Mouse (Mus musculus) embryonic facial prominence, embryonic 14.5 days (tissue): Measurements from ENCODE around the gene Lhx8. TPM values are rescaled to one million over a fixed set of nuclear protein-coding genes. Genes with fewer than 3 reads are reported as not detected.

Experiments used
- ATAC-seq: fragments of 200-750 bp; cut with Nextera tagmentation; 2 replicates; pipeline ENCODE4 v1.8.0; 2017; ENCODE audit warnings: low read depth, moderate number of reproducible peaks, moderate TSS enrichment
- DNase-seq: peaks from one replicate; pipeline ENCODE4 v3.0.0-alpha.2; 2015; ENCODE audit warnings: low spot score
- H3K27ac ChIP-seq: fragments of 300-500 bp; sonication (generic); replicated peaks from 2 replicates; pipeline ENCODE4 v1.5.1; 2014; ENCODE audit warnings: low read depth, mild to moderate bottlenecking, low read length, moderate library complexity
- H3K27me3 ChIP-seq: fragments of 300-500 bp; sonication (generic); replicated peaks from 2 replicates; pipeline ENCODE4 v1.6.1; 2014; ENCODE audit warnings: low read length; ENCODE audit not compliant: control insufficient read depth, insufficient read depth
- H3K36me3 ChIP-seq: fragments of 300-500 bp; sonication (generic); 2 replicates; pipeline ENCODE4 v1.6.1; 2014; ENCODE audit warnings: low read length, mixed read lengths; ENCODE audit not compliant: control insufficient read depth, insufficient read depth
- H3K4me1 ChIP-seq: fragments of 300-500 bp; sonication (generic); 2 replicates; pipeline ENCODE4 v1.6.1; 2014; ENCODE audit warnings: antibody characterized with exemption, low read length; ENCODE audit not compliant: control insufficient read depth, insufficient read depth
- H3K4me2 ChIP-seq: fragments of 300-500 bp; sonication (generic); 2 replicates; pipeline ENCODE4 v1.6.1; 2014; ENCODE audit warnings: low read depth, mild to moderate bottlenecking, low read length, moderate library complexity, mixed read lengths
- H3K4me3 ChIP-seq: fragments of 300-500 bp; sonication (generic); 2 replicates; pipeline ENCODE4 v1.5.1; 2014; ENCODE audit warnings: low read depth, mild to moderate bottlenecking, low read length
- H3K9ac ChIP-seq: fragments of 300-500 bp; sonication (generic); 2 replicates; pipeline ENCODE4 v1.6.1; 2014; ENCODE audit warnings: low read depth, mild to moderate bottlenecking, low read length, moderate library complexity, mixed read lengths
- H3K9me3 ChIP-seq: fragments of 300-500 bp; sonication (generic); 2 replicates; pipeline ENCODE4 v1.6.1; 2016; ENCODE audit warnings: low read length; ENCODE audit not compliant: control insufficient read depth
- WGBS: fragments of 180-500 bp; shearing (Covaris S2); extraction: QIAGEN DNeasy Blood & Tissue Kit; methylation state at CpG from one replicate; pipeline ENCODE4 v1.1.7; 2014; 5-methylcytosine and 5-hydroxymethylcytosine counted together
- polyA plus RNA-seq: library from polyadenylated mRNA; unstranded; fragments of >200 nt; fragmentation: Nextera tagmentation; extraction: Ambion mirVana; gene quantifications from 2 replicates; pipeline ENCODE4 v1.2.1, GENCODE M21; 2014

Gene Lhx8
- polyA plus RNA-seq, 1 experiment from 2014 or later: 12.0 TPM

DNA sequence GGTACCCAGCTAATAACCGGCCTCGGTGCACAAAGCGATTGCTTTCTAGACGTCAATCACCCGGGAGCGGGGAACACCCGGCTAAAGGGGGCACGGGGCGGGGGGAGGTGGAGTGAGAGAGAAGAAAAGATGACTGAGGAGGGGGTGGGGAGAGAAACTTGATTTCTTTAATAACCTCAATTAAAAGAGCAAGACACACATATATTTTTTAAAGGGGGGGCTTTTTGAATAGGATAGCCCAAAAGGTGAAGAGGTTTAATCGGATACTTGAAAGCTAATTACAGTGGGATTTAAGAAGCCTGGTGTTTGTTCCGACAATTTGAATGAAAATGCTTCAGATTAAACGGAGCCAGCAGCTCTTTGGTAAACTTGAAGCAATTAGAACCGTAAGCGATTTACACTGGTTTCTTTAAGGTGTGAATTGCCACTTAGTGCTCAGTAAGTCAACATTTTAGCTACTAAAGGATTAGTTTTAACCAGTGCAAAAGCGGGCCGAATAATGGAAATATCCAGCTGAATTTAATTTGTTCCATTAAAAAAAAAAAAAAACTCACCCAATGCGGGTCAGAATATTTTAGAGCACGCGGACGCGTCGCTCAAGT is 1.6 kb downstream of the Lhx8 start:
- H3K36me3 ChIP-seq: no peaks in the 10 kb centered on the region
- under 1% methylated on average over 22 of the region's 22 CpGs for WGBS
- H3K4me1 ChIP-seq: no peaks in the 10 kb centered on the region
- ATAC-seq (no peak), DNase-seq (no peak)
- H3K9me3 ChIP-seq: no peaks in the 10 kb centered on the region
- H3K4me3 ChIP-seq: peak overlapping the region; percentile 59
- peak overlapping the region; percentile 85 for H3K9ac ChIP-seq
- peak overlapping the region; percentile 91 for H3K27ac ChIP-seq
- peak overlapping the region; percentile 70 for H3K4me2 ChIP-seq
- H3K27me3 ChIP-seq: peaks cover 88% of the 10 kb centered on the region

DNA sequence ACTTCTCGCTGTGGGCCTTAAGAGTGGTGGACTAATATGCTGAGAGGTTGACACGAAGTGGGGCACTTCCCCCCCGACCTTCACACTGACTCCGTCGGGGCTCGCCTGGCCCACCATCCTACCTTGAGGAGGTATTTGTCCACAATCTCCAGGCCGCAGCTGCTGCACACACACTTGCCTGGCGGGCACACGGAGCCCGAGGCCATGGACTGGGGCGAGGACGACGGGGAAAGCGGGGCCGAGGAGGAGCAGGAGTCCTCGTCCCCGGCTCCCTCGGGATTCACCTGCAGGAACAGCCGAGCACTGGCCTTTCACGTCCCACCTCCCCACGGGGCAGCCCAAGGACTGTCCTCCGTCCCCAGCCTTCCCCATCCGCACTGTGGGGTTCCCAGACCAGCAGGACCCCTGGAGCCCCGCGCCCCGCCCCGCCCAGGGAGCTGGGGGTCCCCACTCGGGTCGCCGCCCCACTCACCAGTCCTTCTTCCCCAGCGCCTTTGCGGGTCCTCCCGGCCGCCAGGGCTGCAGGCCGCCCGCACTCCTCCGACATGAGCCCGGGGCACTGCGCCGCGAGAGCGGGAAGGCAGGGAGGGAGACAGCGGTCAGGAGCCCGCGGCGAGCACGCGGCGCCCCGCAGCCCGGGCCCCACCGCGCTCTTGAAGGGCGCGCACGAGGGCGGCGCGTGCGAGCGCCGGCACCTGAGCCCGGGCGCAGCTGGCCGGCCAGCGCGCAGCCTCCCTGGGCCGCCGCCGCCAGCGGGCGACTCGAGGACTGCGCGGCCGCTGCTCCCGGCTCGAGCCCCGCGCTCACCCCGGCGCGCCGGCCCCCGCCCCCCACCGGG is 2.4 kb downstream of the Lhx8 start:
- Histone ChIP-seq H3K27ac (peak overlapping the region; percentile 91), H3K36me3 (no peaks in the 10 kb centered on the region), H3K4me3 (peak overlapping the region; percentile 59), H3K9me3 (no peaks in the 10 kb centered on the region), H3K9ac (peak overlapping the region; percentile 85), H3K4me2 (peak overlapping the region; percentile 70), H3K4me1 (no peaks in the 10 kb centered on the region), H3K27me3 (peaks cover 85% of the 10 kb centered on the region)
- 0% methylated on average over 34 of the region's 86 CpGs for WGBS
- DNase-seq: no peak
- ATAC-seq: peak; percentile 73

DNA sequence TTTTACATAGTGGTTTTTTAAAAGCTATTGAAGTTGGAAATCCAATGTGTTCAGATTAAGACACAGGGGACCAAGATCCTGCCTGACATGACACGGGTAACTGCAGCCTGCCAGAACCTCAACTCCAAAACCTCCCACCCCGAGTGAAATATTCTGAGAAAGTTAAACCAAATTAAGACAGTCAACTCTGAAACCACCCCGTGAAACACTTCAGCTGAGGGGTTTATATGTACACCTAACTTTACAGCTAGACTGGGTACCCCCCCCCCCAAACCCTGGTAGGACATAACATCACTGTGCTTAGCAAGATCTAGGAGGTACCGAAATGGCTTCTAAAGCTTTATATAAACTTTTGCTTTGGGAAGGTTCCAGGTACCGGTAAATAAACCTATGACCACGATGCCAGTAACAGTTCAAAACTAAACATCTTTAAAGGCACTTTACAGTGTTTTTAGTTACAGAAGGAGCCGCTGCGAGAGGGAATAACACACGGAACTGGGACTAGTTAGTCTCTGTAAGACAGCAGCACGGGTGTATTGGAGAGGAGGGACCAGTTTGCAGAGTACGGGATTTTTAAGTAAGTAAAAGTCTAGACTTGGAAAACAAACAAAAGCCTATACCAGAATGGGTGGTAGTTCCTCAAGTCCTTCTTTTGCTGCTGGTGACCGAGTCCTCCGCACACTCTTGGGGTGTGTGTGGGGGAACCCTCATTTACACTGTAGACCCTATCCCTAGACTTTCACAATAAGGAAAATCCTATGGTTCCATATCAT is 3.2 kb downstream of the Lhx8 start:
- WGBS: 5% methylated on average over 13 of the region's 13 CpGs
- Histone ChIP-seq H3K4me2 (peak overlapping the region; percentile 70), H3K9me3 (no peaks in the 10 kb centered on the region), H3K4me1 (no peaks in the 10 kb centered on the region), H3K9ac (peak overlapping the region; percentile 85), H3K27ac (peak overlapping the region; percentile 91), H3K36me3 (no peaks in the 10 kb centered on the region), H3K27me3 (peaks cover 83% of the 10 kb centered on the region), H3K4me3 (peak overlapping the region; percentile 59)
- DNase-seq (no peak), ATAC-seq (no peak)

- WGBS: 58% methylated on average over 13 of the region's 13 CpGs
- peak overlapping the region; percentile 58; the same call in 1 of the 2 replicates for H3K27ac ChIP-seq
- H3K27me3 ChIP-seq: peaks cover 45% of the 10 kb centered on the region
- DNase-seq (no peak), ATAC-seq (no peak)
- peak overlapping the region; percentile 60; the same call in 1 of the 2 replicates for H3K9ac ChIP-seq
- peak overlapping the region; percentile 19; the same call in 1 of the 2 replicates for H3K4me3 ChIP-seq
- no peaks in the 10 kb centered on the region for H3K36me3 ChIP-seq
- no peaks in the 10 kb centered on the region; the same call in 1 of the 2 replicates for H3K4me1 ChIP-seq
- H3K9me3 ChIP-seq: no peaks in the 10 kb centered on the region
- peak overlapping the region; percentile 46 for H3K4me2 ChIP-seq
Measured at GRCm38 (mm10) chr3:154321921-154322574, 8.4 kb downstream of the Lhx8 start.

DNA sequence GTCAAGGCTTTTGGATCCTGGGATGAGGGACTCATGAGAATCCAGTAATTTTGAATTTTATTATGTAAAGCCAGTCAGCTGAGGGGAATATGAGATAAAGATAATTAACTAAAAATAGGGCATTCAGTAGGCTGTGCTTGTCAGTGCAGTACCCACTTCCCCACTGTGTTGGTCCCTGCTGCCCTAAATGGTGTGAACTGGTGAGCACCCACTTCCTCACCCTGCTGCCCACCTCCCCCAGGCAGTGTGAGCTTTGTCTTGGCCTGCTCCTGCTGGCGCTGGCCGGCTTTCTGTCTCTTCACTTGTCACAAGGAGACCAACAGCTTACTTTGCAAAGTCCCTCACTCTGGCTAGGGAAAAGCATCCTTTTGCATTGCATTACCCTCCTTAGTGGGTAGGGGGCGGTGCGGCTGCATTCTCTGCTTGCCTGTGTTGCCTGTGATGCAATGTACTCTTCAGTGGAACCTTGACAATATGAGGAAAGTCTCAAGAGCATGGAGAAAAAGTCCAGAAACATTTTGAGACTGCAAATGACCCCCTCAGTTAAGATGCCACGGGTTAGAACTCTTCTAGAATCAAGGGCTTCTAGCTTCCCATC is 12.7 kb downstream of the Lhx8 start:
- 0 out of 2 replicates have a peak, but pooled peaks cover 9% of the 10 kb centered on the region for H3K27me3 ChIP-seq

GRCm38 (mm10) chr3:154305163-154305884 is 25.1 kb downstream of the Lhx8 start:
- DNase-seq (peak; percentile 53), ATAC-seq (peak; percentile 45; the same call in 1 of the 2 replicates)
- Histone ChIP-seq H3K4me2 (peak overlapping the region; percentile 11; the same call in 1 of the 2 replicates), H3K27ac (0 out of 2 replicates have a peak overlapping the region, but pooled peaks have one; percentile 25), H3K27me3 (no peaks in the 10 kb centered on the region), H3K4me3 (no peak overlapping the region), H3K9me3 (no peaks in the 10 kb centered on the region), H3K4me1 (peaks cover 9% of the 10 kb centered on the region; the same call in 1 of the 2 replicates), H3K9ac (no peak overlapping the region), H3K36me3 (0 out of 2 replicates have a peak, but pooled peaks cover 5% of the 10 kb centered on the region)
- 46% methylated on average over 16 of the region's 16 CpGs for WGBS

More for the DNA sequence above, 12.7 kb downstream of the Lhx8 start:
- DNase-seq (no peak), ATAC-seq (no peak)
- 27% methylated on average over 5 of the region's 5 CpGs for WGBS
- H3K9me3 ChIP-seq: no peaks in the 10 kb centered on the region
- no peak overlapping the region for H3K27ac ChIP-seq
- no peak overlapping the region for H3K4me3 ChIP-seq
- H3K9ac ChIP-seq: no peak overlapping the region
- H3K36me3 ChIP-seq: 0 out of 2 replicates have a peak, but pooled peaks cover 3% of the 10 kb centered on the region
- H3K4me2 ChIP-seq: no peak overlapping the region
- H3K4me1 ChIP-seq: no peaks in the 10 kb centered on the region; the same call in 1 of the 2 replicates

- no peak overlapping the region for H3K9ac ChIP-seq
- no peaks in the 10 kb centered on the region for H3K36me3 ChIP-seq
- DNase-seq: no peak
- H3K9me3 ChIP-seq: no peaks in the 10 kb centered on the region
- no peaks in the 10 kb centered on the region for H3K27me3 ChIP-seq
- no peak overlapping the region for H3K27ac ChIP-seq
- no peak overlapping the region for H3K4me3 ChIP-seq
- 83% methylated on average over 4 of the region's 4 CpGs for WGBS
- H3K4me2 ChIP-seq: no peak overlapping the region
- ATAC-seq: no peak
- peaks cover 9% of the 10 kb centered on the region; the same call in 1 of the 2 replicates for H3K4me1 ChIP-seq
Measured at GRCm38 (mm10) chr3:154301102-154301501, 29.4 kb downstream of the Lhx8 start.
